Mouse (Mus musculus) CD8-positive naive resting alpha-beta T cell, adult 57 days (primary cell): ENCODE data around the gene Cmpk1. TPM values are rescaled to one million over a fixed set of nuclear protein-coding genes. Genes with fewer than 3 reads are reported as not detected.

Experiments used
- total RNA-seq: library from RNA; stranded (reverse); gene quantifications from one replicate; pipeline ENCODE4 v1.2.4, GENCODE M21; 2023

The Cmpk1 gene
- total RNA-seq, result 36.0 TPM

DNA sequence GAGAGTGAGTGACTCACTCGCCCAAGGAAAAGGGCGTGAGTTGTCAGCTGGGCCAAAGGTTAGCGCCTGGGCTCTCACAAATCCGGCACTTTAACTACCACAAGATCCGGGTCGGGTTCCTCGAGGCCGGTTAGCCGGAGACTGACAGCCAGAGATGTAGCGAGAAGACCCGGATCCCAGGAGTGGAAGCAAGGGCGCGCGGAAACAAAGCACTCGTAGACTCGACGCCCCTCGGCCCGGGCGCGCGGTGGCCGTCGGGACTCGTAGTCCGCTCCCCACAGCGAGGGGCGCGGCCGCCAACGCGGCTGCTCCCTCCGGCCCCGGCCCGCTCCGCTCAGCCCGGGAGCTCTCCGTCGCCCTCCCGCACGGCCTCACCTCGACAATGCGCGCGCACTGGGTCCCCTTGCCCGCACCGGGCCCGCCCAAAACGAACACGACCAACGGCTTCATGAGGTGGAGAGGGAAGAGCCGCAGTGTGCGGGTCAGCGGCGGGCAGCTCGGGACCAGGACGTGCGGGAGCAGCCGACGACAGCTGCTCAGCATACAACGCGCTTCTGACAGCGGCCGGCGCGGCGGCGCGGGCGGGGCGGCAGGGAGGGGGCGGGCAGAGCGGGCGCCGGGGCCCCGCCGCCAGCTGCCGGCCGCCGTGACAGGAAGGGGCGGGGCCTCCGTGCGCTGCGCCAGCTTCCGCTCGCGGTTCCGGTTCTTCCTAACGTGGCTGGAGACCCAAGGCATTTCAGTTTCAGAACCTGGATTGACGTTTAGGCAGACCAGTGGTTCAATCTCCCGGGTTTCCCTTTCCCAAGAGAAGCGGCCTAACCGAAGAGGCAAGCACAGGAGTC is at the start of gene Cmpk1:
Cmpk1 (minus strand) TSS at position 651 of the 842 bp plus-strand sequence.

GRCm38 (mm10) chr4:114999773-115000428 is 12.9 kb upstream of the Cmpk1 start, which contains the start of gene Stil:
Stil (plus strand) TSS chr4:115000159.

DNA sequence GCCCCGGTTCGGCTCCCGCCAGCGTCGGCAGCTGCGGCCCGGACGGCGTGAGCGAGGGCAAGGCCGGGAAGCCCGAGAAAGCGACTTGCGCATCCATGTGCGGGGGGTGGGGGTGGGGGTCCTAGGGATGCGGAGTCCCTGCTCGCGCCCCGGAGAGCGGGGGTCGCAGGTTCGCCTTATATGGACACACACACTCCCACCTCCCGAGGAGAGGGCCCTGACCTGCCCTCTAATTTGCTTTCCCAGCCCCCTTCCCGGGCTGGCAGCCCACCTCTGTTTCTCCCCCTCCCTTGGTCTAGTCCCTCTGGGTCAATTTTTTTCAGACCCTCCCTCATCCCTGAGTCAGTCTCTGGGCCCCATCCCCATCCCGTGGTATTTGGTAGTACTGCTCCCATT is 61.1 kb downstream of the Cmpk1 start, which contains the start of gene Foxe3:
Foxe3 (minus strand) TSS at position 97 of the 396 bp plus-strand sequence.

Other genes starting within 250 kb of the Cmpk1 start
- not detected for gene Gm12830, start 165.5 kb downstream of the Cmpk1 start, total RNA-seq
- gene Foxd2, start 78.4 kb downstream of the Cmpk1 start, total RNA-seq, result 0.58 TPM
- not detected for gene Foxe3, start 61.2 kb downstream of the Cmpk1 start, total RNA-seq
- gene Stil, start 12.9 kb upstream of the Cmpk1 start, total RNA-seq, result 0.24 TPM
- 0.34 TPM for gene Tal1, start 69.2 kb upstream of the Cmpk1 start, total RNA-seq
- gene Pdzk1ip1, start 101.5 kb upstream of the Cmpk1 start, total RNA-seq, result not detected
- not detected for gene Cyp4x1, start 147.0 kb upstream of the Cmpk1 start, total RNA-seq